Mouse (Mus musculus) activated CD4-positive, CD25-positive, alpha-beta regulatory T cell, adult 4 months (primary cell): ENCODE results near the gene Olfr1102. TPM values are rescaled to one million over a fixed set of nuclear protein-coding genes. Genes with fewer than 3 reads are reported as not detected.

Experiments
- ATAC-seq: one replicate; pipeline ENCODE4 v1.8.0; 2017
- polyA plus RNA-seq, 2 experiments: library from polyadenylated mRNA; unstranded; fragments of 100-300 nt; shearing (Covaris generic); gene quantifications; one replicate each; pipeline ENCODE4 v1.2.1; 2017

Gene Olfr1102
- not detected for polyA plus RNA-seq

- ATAC-seq = no peak
Measured at GRCm38 (mm10) chr2:86998098-86998497, at the start of gene Olfr1102. TSS of gene Olfr1102 (plus strand) at chr2:86998398.

DNA sequence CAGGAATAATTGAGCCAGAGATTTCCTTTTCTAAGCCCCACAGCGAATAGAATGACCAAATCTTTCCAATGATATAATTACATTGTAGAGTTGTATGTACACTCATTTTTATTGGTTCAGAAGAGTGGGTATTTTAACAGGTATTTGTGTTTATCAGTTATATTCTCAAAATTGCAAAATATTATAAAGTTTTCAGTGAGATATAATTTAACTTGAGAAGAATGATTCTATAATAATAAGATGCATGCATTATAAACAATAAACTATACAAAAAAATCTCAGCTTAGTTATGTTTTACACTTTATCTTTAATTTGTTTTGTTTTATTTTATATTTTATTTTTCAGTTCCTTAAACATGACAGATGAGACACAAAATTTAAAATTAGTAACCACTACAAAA is 37.6 kb upstream of the Olfr1102 start, which contains the start of gene Olfr1099:
Olfr1099 (minus strand) TSS at position 101 of the 400 bp plus-strand sequence.
- no peak for ATAC-seq

DNA sequence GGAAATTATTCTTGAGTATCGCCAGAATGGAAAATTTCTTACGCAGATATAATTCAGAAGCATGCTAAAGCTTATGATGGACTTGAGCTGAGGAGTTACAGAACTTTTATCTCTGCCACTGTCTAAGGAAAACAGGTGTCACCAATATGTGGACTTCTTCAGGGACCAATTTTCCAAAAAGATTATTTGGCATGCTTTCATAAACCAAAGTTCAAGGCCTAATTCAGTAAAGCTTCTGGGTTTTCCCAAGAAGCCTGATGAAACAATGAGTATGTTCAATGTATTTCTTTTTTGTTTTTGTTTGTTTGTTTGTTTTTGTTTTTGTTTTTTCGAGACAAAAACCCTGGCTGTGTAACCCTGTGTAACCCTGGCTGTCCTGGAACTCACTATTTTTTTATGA is 18.3 kb upstream of the Olfr1102 start, which contains the start of gene Olfr1100:
Olfr1100 (minus strand) TSS at position 101 of the 400 bp plus-strand sequence.
- ATAC-seq = no peak

- no peak for ATAC-seq
Measured at GRCm38 (mm10) chr2:86991121-86991520, 7.1 kb upstream of the Olfr1102 start, which contains the start of gene Olfr1101. TSS of gene Olfr1101 (minus strand) at chr2:86991221.

GRCm38 (mm10) chr2:87026980-87027379 is 28.8 kb downstream of the Olfr1102 start, which contains the start of gene Olfr1104:
TSS of gene Olfr1104 (minus strand) at chr2:87027080.
- no peak for ATAC-seq

- no peak for ATAC-seq
Measured at GRCm38 (mm10) chr2:87036431-87036830, 38.2 kb downstream of the Olfr1102 start, which contains the start of gene Olfr1105. TSS of gene Olfr1105 (minus strand) at chr2:87036531.

DNA sequence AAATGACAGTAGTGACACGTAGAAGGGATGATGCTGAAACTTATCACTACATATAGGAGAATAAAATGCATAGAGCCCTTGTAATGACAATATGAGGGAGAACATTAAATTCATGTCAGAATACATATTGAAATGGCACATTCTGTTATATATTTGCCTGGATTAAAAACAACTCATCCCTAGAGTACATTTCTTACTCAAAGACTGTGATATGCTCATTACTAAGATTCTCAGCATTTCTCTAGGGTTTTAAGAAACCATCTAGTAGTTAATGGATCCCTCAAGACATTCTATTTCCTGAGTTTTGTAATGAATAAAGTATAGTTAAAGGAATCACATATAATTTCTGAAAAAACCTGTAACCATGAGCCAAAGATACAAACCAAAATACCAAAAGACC is 54.0 kb downstream of the Olfr1102 start, which contains the start of gene Olfr1106:
Olfr1106 (minus strand) TSS at position 101 of the 400 bp plus-strand sequence.
- no peak for ATAC-seq

Other genes starting within 250 kb of the Olfr1102 start
- not detected for gene Olfr1090, start 239.4 kb upstream of the Olfr1102 start, polyA plus RNA-seq
- not detected for gene Olfr1093, start 215.9 kb upstream of the Olfr1102 start, polyA plus RNA-seq
- not detected for gene Olfr141, start 188.4 kb upstream of the Olfr1102 start, polyA plus RNA-seq
- gene Olfr1094, start 173.7 kb upstream of the Olfr1102 start, polyA plus RNA-seq = not detected
- not detected for gene Olfr1095, start 146.7 kb upstream of the Olfr1102 start, polyA plus RNA-seq
- not detected for gene Gm13723, start 123.6 kb upstream of the Olfr1102 start, polyA plus RNA-seq
- not detected for gene Olfr1097, start 106.2 kb upstream of the Olfr1102 start, polyA plus RNA-seq
- gene Olfr1098, start 73.9 kb upstream of the Olfr1102 start, polyA plus RNA-seq = not detected
- gene Olfr1099, start 37.7 kb upstream of the Olfr1102 start, polyA plus RNA-seq = not detected
- gene Olfr1100, start 18.4 kb upstream of the Olfr1102 start, polyA plus RNA-seq = not detected
- gene Olfr1101, start 7.2 kb upstream of the Olfr1102 start, polyA plus RNA-seq = not detected
- gene Olfr1104, start 28.7 kb downstream of the Olfr1102 start, polyA plus RNA-seq = not detected
- not detected for gene Olfr1105, start 38.1 kb downstream of the Olfr1102 start, polyA plus RNA-seq
- gene Olfr1106, start 53.9 kb downstream of the Olfr1102 start, polyA plus RNA-seq = not detected
- gene Olfr1107, start 77.4 kb downstream of the Olfr1102 start, polyA plus RNA-seq = not detected
- not detected for gene Olfr1109, start 97.6 kb downstream of the Olfr1102 start, polyA plus RNA-seq
- not detected for gene Olfr259, start 116.2 kb downstream of the Olfr1102 start, polyA plus RNA-seq
- not detected for gene Olfr1110, start 141.9 kb downstream of the Olfr1102 start, polyA plus RNA-seq
- not detected for gene Olfr1111, start 154.2 kb downstream of the Olfr1102 start, polyA plus RNA-seq
- not detected for gene Olfr1112, start 189.4 kb downstream of the Olfr1102 start, polyA plus RNA-seq
- not detected for gene Olfr1113, start 210.6 kb downstream of the Olfr1102 start, polyA plus RNA-seq
- not detected for gene Olfr1115, start 249.6 kb downstream of the Olfr1102 start, polyA plus RNA-seq